Mouse (Mus musculus): Measurements from ENCODE around the gene Noc2l.

- TF ChIP-seq CTCF (IDR thresholded peaks at IDR 0.05; ENCODE audit: extremely low read depth, insufficient read depth, insufficient read length, insufficient replicate concordance) (no peak), POLR2A (IDR thresholded peaks at IDR 0.05; ENCODE audit: low read depth, low read length) (no peak)
These were observed 11.5 kb upstream of the Noc2l start for GRCm38 (mm10) chr4:156224276-156224675.

Data from spleen, adult 2 months (tissue).